Mouse (Mus musculus): ENCODE data around the gene Cdc42ep5.
A peak's percentile ranks its signal among the peaks of the same experiment; 100 is the strongest.

The Cdc42ep5 gene

GRCm38 (mm10) chr7:4125306-4125705, 39.4 kb downstream of the Cdc42ep5 start:
- peak in 1 of 2 experiments; percentile 22 for DNase-seq

- DNase-seq = no peak
Observed at GRCm38 (mm10) chr7:4124856-4125255, 39.8 kb downstream of the Cdc42ep5 start.

DNA sequence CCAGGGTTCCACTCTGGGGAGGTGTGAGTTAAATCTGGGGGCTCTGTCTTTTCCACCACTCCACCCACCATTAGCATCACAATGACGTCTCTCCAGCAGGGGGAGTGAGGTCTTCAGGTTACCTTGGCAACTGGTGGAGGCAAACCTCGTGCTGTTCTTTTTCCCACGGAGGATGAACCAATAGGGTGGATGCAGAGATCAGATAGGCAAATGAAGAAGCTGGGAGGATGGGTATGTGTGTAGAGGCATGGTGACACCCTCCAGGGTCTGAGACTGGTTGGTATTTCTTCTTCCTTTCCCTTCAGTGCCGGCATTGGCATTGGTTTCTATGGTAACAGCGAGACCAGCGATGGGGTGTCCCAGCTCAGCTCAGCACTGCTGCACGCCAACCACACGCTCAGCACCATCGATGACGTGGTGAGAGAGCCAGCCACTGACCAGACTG, 40.3 kb downstream of the Cdc42ep5 start:
- DNase-seq = peak; percentile 67 to 72

GRCm38 (mm10) chr7:4123732-4124131, 40.9 kb downstream of the Cdc42ep5 start:
- peak; percentile 78 to 90 for DNase-seq

GRCm38 (mm10) chr7:4122783-4123182, 41.9 kb downstream of the Cdc42ep5 start:
- no peak for DNase-seq

GRCm38 (mm10) chr7:4122076-4122768, 42.4 kb downstream of the Cdc42ep5 start:
- peak; percentile 18 to 19 for DNase-seq

DNA sequence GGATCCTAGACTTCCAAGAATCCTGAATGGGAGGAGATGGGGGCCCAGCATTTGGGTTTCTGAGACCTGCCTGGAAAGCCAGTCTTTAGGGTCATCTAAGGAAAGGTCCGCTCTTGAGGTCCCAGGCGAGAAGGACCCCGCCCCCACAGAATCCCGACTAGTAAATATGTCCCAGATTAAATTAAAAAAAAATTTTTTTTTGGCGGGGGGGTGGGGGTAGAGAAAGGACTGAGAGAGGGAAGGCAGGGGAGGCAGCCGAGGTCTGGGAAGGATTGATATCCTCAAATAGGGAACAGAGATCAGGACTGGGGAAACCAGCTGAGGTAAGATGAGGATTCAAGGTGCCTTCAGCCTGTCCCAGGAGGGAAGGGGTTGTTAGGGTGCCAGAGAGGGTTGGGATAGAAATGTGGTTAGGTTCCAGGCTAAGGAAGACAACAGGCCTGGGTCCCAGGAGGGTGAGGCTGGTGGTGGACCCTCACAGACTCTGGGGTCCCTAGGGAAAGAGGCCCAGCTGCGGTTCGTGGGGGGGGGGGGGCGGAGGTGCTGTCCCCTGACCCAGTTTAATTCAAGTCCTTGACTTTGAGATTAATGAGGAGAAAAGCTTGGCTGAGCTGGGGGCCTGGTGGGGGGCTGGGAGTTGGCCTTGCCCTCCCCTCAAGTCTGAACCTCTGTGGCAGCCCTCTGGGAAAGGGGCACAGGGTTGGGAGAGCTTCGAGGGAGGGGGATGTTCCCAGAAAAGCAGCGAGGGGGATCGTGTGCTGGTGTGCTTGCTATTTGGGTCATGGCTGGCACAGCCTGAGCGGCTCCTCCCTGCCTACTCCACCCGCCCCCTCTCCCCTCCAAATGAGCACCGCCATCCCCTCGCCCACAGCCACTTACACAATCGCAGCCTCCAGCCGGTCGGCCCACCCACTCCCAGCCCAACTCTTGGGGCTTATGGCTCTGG, 44.4 kb downstream of the Cdc42ep5 start:
- peak; percentile 28 to 48 for DNase-seq

GRCm38 (mm10) chr7:4119344-4119902, 45.2 kb downstream of the Cdc42ep5 start, which contains the start of gene Ttyh1:
Gene Ttyh1, plus strand, starts transcription at chr7:4119408.
- peak; percentile 86 to 88 for DNase-seq

- DNase-seq = no peak
Observed at GRCm38 (mm10) chr7:4117050-4117814, 47.4 kb downstream of the Cdc42ep5 start.

GRCm38 (mm10) chr7:4111766-4112165, 52.9 kb downstream of the Cdc42ep5 start:
- DNase-seq = no peak

DNA sequence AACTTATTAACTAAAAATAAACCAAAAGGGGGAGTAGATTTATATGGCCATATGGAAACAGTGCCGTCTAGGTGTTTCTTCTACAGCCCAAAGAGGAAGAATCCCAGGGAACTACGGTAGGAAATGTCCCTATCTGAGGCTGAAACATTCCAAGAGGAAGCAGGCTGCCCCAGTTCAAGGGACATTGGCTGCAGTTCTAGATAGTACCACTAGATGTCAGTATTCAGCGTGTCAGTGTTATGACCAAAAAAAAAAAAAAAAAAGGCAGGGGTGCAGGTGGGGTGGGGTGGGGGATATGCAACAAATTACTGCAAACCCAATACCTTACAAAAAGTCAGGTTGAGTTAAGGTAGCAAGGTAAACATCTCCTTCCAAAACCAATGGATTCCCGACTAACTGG, 61.2 kb downstream of the Cdc42ep5 start:
- DNase-seq = peak; percentile 20 to 55
